Mouse (Mus musculus) layer of hippocampus, postnatal 10 days (tissue): ENCODE data around the gene Ptprk. TPM values are rescaled to one million over a fixed set of nuclear protein-coding genes. Genes with fewer than 3 reads are reported as not detected.
A peak's percentile ranks its signal among the peaks of the same experiment; 100 is the strongest.

ENCODE experiments used
- DNase-seq, 2 experiments: peaks; one replicate each; pipeline ENCODE4 v3.0.0; 2021; ENCODE audit warnings: low spot score in 2 of 2
- total RNA-seq, 2 experiments: library from RNA; stranded (reverse); gene quantifications; 2 replicates each; pipeline ENCODE4 v1.2.3; 2021

Gene Ptprk
- total RNA-seq, 2 experiments from 2014 or later: 53.6 to 56.5 TPM

DNA sequence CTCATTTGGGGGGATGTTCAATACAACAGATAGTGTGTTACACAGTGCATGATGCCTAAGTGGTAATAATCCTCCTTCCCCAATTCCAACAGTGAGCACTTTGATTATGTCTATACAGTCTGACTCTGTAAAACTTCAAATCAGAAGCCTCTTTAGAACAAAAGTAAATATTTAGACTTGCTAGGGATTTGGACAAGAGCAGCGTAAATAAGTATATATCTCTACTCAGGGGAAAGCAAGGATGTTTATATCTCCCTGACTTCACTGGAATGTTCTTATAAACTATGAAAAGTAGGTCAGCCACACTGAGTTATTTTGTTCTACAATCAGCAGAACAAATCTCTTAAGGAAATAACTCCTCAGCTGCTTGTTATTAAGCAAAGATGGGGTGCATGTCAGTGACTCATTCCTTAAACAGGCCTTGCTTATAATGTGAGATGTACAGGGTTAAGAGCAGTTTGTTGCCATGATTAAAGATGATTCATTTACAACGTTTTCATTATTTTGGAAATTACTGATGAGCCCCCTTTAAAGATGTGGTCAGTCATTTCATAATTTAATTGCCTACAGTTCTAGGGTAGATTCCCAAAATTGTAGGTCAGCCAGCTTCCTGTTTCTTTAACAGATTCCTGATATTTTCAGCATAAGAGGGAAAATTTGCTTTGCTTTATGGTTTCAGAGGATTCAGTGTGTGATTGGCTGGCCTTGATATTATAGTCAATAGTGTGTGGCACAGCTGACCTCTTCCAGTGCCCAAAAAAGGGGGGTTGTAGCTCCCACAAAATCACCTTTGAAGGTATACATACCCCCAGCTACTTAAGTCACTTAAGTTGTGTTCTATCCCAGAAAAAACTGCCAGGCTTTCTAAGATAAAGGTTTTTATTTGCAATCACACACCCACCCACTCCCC, 321.2 kb downstream of the Ptprk start:
- DNase-seq: no peak

DNA sequence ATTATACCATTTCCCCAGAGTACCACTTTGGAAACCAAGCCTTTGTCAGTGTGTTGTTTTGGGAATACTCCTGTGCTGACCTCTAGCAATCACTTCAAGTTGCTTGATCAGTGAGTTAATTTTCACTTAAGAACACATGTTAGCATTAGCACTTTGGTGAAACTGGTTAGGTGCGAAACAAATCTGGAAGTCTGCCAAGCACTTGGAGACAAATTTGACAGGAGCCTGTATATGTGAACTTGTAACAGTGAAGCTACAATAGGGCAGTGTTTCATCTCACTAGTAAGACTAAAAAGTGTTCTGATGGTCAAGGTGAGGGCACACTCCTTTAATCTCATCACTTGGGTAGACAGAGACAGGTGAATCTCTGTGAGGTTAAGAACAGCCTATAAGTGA, 321.9 kb downstream of the Ptprk start:
- no peak for DNase-seq

- no peak for DNase-seq
Measured at GRCm38 (mm10) chr10:28401796-28402195, 327.2 kb downstream of the Ptprk start.

- no peak for DNase-seq
Measured at GRCm38 (mm10) chr10:28408980-28409379, 334.4 kb downstream of the Ptprk start.

GRCm38 (mm10) chr10:28414823-28415222, 340.2 kb downstream of the Ptprk start:
- no peak for DNase-seq

GRCm38 (mm10) chr10:28422622-28423021, 348.0 kb downstream of the Ptprk start:
- no peak for DNase-seq

- DNase-seq: no peak
Measured at GRCm38 (mm10) chr10:28425371-28425770, 350.8 kb downstream of the Ptprk start.

DNA sequence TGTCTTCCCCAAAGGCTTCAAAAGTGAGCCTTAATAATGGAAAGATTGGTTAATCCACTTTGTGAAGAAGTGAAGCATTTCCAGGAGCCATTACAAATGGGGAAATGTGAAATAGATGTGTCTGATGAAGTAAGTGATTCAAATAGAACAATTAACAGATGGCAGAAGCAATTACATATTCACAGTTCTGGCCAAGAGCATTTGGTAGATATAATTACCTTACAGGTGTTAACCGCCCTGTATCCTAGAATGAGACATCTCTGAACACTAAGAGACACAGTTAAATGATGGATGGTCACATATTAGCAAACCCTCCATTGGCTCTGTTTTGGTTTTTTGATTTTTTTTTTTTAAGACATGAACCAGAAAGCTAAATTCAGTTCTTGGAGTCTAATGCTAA, 361.5 kb downstream of the Ptprk start:
- no peak for DNase-seq

GRCm38 (mm10) chr10:28449853-28450252, 375.2 kb downstream of the Ptprk start:
- DNase-seq: no peak

- DNase-seq: no peak
Measured at GRCm38 (mm10) chr10:28450642-28451041, 376.0 kb downstream of the Ptprk start.

- DNase-seq: no peak
Measured at GRCm38 (mm10) chr10:28458027-28458426, 383.4 kb downstream of the Ptprk start.

DNA sequence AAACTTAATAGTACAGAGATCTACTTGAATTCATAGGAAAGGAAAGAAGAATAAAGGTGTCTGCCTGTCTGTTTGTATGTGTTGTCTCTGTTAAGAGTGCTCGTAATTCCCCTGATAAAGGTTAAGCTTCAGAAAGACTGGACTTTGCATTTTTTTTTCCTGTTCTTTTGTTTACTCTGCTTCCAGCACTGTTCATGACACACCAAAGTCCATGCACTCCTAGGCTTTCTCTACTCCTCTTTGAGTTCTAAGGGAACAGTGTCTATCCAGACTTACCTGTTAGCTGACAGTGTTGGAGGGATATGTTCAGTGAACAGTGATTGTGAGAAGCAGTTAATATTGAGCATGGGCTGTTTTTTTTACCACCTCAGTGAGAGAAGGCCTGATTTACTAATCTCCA, 385.3 kb downstream of the Ptprk start:
- DNase-seq: no peak

DNA sequence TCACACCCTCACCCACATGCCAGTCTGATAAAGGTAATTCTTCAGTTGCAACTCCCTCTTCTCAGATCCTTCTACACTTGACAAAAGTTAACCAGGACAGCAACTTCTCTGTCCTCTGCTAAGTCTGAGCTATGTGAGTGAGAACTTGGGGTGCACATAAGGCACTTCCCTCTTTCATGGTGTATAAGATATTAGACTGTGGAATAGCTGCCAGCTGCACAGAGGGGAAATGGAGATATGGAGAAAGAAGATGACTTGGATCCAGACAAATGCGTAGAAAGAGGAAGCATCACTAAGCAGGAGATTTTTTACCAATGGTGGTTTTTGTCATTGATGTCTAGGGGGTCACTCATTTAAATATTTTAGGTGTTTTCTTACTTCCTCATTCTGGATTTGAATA, 389.1 kb downstream of the Ptprk start:
- no peak for DNase-seq

GRCm38 (mm10) chr10:28464766-28465548, 390.3 kb downstream of the Ptprk start:
- no peak for DNase-seq

GRCm38 (mm10) chr10:28485574-28485973, 411.0 kb downstream of the Ptprk start:
- DNase-seq: peak; percentile 34 to 63

DNA sequence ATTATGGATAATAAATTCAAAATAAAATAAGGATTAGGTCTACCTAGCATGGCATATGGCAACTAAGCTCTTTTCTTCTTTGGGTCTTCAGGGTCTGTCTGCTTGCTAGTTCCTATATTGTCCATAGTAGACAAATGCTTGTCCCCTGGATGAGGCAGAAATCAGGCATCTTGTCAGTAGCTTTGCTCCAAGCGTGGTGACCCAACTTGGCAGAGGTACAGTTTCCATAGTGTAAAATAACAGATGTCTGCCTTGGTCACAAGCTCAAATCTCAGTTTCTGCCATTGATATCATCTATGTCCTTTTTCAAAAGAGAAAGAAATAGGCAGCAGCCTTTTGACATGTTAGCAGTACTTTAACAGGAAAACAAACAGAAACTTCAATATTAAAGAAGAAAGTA, 416.4 kb downstream of the Ptprk start:
- no peak for DNase-seq

- peak; percentile 31 to 39 for DNase-seq
Measured at GRCm38 (mm10) chr10:28492206-28492605, 417.6 kb downstream of the Ptprk start.

GRCm38 (mm10) chr10:28492870-28493269, 418.2 kb downstream of the Ptprk start:
- peak; percentile 23 to 37 for DNase-seq

- peak; percentile 49 to 51 for DNase-seq
Measured at GRCm38 (mm10) chr10:28493271-28493861, 418.7 kb downstream of the Ptprk start.

DNA sequence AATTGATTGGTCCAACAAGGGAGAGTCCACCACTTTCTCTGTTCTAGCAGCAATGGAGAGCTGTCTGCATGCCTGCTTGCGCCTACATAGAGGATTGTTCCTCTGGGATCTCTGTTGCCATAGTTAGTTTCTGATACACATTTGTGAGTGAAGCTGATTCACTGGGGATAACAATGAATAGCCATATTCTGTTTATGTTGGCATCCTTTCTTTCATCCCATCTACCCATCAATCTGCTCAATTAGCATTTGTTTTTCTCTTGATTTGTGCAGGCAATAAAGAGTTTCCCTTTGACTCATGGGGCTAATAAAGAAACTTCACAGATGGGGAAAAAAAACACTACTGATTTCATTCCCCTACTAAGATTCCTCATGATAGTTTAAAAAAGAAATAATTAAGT, 423.2 kb downstream of the Ptprk start:
- no peak for DNase-seq

GRCm38 (mm10) chr10:28498504-28498903, 423.9 kb downstream of the Ptprk start:
- no peak for DNase-seq

GRCm38 (mm10) chr10:28513601-28514000, 439.0 kb downstream of the Ptprk start:
- no peak for DNase-seq
